Mouse (Mus musculus) CD4-positive, CD25-positive, alpha-beta regulatory T cell, adult 9 weeks (primary cell): ENCODE data around the gene Ibsp. TPM values are rescaled to one million over a fixed set of nuclear protein-coding genes. Genes with fewer than 3 reads are reported as not detected.

Experiments used
- polyA plus RNA-seq: library from polyadenylated mRNA; unstranded; fragments of 100-300 nt; shearing (Covaris generic); gene quantifications from one replicate; pipeline ENCODE4 v1.2.1, GENCODE M21; 2017

Gene Ibsp
- polyA plus RNA-seq: not detected

DNA sequence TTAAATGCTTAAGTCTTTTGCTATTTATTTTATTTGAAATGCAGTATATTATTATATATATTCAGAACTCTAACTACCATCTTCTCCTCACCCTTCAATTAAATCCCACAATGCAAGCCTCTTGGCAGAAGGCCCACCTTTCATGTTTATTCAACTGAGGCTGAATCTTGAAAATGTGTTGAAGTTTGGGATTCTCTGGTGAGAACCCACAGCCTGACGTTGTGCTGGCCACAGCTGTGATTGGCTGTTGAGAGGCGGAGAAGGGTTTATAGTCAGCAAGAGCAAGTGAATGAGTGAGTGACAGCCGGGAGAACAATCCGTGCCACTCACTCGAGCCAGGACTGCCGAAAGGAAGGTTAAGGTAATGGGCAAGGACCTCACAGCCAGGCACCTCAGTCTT, at the start of gene Ibsp:
TSS of gene Ibsp (plus strand) at position 178 of the 400 bp plus-strand sequence.

DNA sequence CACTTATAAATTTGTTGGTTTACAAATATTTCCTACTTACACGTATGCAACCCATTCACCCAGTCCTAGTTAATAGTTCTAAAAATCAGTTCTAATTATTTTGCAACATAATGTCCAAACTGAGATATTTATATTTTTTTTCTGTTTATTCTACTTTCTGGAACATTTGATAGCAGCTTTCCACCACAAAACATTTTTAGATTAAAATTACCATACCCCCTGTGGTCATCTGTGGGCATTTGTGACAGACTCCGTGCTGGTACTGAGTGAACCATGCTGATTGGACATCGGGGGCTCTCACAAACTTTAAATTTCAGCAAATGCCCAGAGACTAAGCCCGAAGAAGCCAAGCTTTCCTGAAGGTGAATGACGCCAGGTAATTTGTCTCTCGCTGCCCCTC, 26.1 kb downstream of the Ibsp start, which contains the start of gene Mepe:
TSS of gene Mepe (plus strand) at position 301 of the 400 bp plus-strand sequence.

Other genes starting within 250 kb of the Ibsp start
- not detected for gene Gm17660, start 221.6 kb upstream of the Ibsp start, polyA plus RNA-seq
- gene Sparcl1, start 185.4 kb upstream of the Ibsp start, polyA plus RNA-seq: not detected
- not detected for gene Dspp, start 128.5 kb upstream of the Ibsp start, polyA plus RNA-seq
- not detected for gene Dmp1, start 96.6 kb upstream of the Ibsp start, polyA plus RNA-seq
- not detected for gene Mepe, start 26.2 kb downstream of the Ibsp start, polyA plus RNA-seq
- 5.4 TPM for gene Spp1, start 135.9 kb downstream of the Ibsp start, polyA plus RNA-seq
- not detected for gene Pkd2, start 160.3 kb downstream of the Ibsp start, polyA plus RNA-seq
- gene BC005561, start 209.2 kb downstream of the Ibsp start, polyA plus RNA-seq: 1.9 TPM